Mouse (Mus musculus) Muller cell, postnatal 12 days (primary cell): ENCODE data around the gene 4930558C23Rik.
"Not testable (repeated sequence)": the region's sequence is repeated elsewhere in the genome, so short reads cannot be mapped to it uniquely, and the experiment has no call there.

Experiments
- DNase-seq: peaks from one replicate; pipeline ENCODE4 v3.0.0-alpha.2; 2015; ENCODE audit errors: inconsistent ontology term

4930558C23Rik gene

GRCm38 (mm10) chr3:95373208-95373607 lies 29.4 kb downstream of the 4930558C23Rik start:
- no peak for DNase-seq

GRCm38 (mm10) chr3:95370101-95370500 lies 32.5 kb downstream of the 4930558C23Rik start:
- DNase-seq: no peak

GRCm38 (mm10) chr3:95360276-95360675 lies 42.4 kb downstream of the 4930558C23Rik start:
- not testable (repeated sequence) for DNase-seq

GRCm38 (mm10) chr3:95357746-95358145 lies 44.9 kb downstream of the 4930558C23Rik start:
- no peak for DNase-seq

- DNase-seq: peak; percentile 95
Observed at GRCm38 (mm10) chr3:95356701-95357449, 45.8 kb downstream of the 4930558C23Rik start, which contains the start of gene Setdb1. TSS of gene Setdb1 (minus strand) at chr3:95357202.

- DNase-seq: not testable (repeated sequence)
Observed at GRCm38 (mm10) chr3:95355911-95356544, 46.6 kb downstream of the 4930558C23Rik start.

- peak; percentile 20 for DNase-seq
Observed at GRCm38 (mm10) chr3:95349491-95349890, 53.1 kb downstream of the 4930558C23Rik start.

GRCm38 (mm10) chr3:95348343-95348742 lies 54.3 kb downstream of the 4930558C23Rik start:
- DNase-seq: not testable (repeated sequence)

- DNase-seq: no peak
Observed at GRCm38 (mm10) chr3:95346454-95346853, 56.2 kb downstream of the 4930558C23Rik start.

- DNase-seq: not testable (repeated sequence)
Observed at GRCm38 (mm10) chr3:95343356-95344000, 59.2 kb downstream of the 4930558C23Rik start.

GRCm38 (mm10) chr3:95338251-95338650 lies 64.4 kb downstream of the 4930558C23Rik start:
- no peak for DNase-seq

GRCm38 (mm10) chr3:95337345-95337744 lies 65.3 kb downstream of the 4930558C23Rik start:
- DNase-seq: no peak
